Mouse (Mus musculus) E14TG2a.4 (cell line): Measurements from ENCODE around the gene Hist1h4i.

Experiments
- CTCF ChIP-seq: conservative IDR thresholded peaks from 2 replicates; pipeline ENCODE4 v1.5.1; 2014; ENCODE audit warnings: low read length
- NANOG ChIP-seq: IDR thresholded peaks from 2 replicates; pipeline ENCODE4 v1.6.1; 2014; ENCODE audit warnings: borderline replicate concordance, low read length, mixed read lengths

GRCm38 (mm10) chr13:22013716-22014115 is 27.4 kb downstream of the Hist1h4i start:
- TF ChIP-seq CTCF (no peak), NANOG (no peak)
